Mouse (Mus musculus) thymus, adult 2 months (tissue): Measurements from ENCODE around the gene Ncaph.

Experiments
- CTCF ChIP-seq: fragments of 200-500 bp; IDR thresholded peaks from 2 replicates; pipeline ENCODE4 v1.5.1; 2012; ENCODE audit warnings: mild to moderate bottlenecking, control low read depth, low read length, moderate library complexity, borderline replicate concordance; ENCODE audit not compliant: control insufficient read depth, poor library complexity, insufficient read depth; ENCODE audit errors: extremely low read depth
- POLR2A ChIP-seq: fragments of 200-500 bp; IDR thresholded peaks from 2 replicates; pipeline ENCODE4 v1.6.1; 2012; ENCODE audit warnings: mild to moderate bottlenecking, low read length, control low read depth, moderate library complexity; ENCODE audit not compliant: control insufficient read depth, poor library complexity, insufficient read depth; ENCODE audit errors: extremely low read depth

DNA sequence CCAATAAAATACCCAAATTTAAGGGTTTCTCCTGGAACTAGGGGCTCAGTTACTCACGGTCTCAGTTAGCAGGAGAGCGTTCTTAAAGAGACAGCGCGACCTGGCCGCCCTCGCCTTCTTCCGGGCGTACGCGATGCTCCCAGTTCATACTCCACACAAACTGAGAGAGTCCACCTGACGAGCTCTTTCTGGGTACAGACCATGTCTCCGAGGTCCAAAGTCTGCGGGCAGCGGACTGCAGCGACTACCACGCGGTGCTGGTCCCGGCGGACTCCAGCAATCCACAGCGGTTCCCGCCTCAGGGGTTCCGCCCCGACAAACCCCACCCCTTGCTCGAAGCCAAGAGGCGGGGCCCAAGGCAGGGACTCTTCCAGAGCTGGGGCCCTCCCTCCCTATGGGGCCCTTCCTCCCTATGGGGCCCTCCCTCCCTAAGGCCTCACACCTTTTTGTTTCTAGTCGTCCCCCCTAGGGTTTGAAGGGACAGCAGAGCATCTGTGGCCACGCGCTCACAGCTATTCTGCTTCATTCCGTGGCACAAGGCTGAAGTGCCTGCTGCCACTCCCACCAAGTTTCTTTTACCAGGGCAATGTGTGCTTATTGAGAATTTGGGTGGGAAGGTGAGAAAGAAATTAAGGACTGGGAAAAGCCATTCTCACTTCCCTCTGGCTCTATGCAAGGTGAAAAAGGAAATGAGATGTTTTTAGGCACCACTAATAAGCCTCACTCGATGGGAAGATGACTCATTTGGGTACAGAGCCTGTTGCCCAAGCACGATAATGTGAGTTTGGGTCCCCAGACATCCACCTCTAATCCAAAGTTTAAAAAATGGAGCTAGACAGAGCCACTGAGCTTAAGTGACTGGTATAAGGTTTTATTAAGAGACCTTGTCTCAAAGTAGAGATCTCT lies 9.7 kb upstream of the Ncaph start, which contains the start of gene Itpripl1:
- TF ChIP-seq CTCF (no peak), POLR2A (0 out of 2 replicates have a peak, but pooled peaks have one; percentile 51)
